Mouse (Mus musculus): ENCODE results near the gene Anxa6. TPM values are rescaled to one million over a fixed set of nuclear protein-coding genes. Genes with fewer than 3 reads are reported as not detected.

Anxa6 gene
- total RNA-seq (2012; rRNA removed) (47.0 and 49.0 TPM in 2 replicates), polyA plus RNA-seq (2012; ENCODE audit: insufficient read depth in 1 of 2, insufficient read length in 2 of 2, low read depth in 1 of 2, low replicate concordance in 2 of 2, missing spikeins in 1 of 2) (10 to 100 TPM in 1 of 2 experiments, not detected in 1; 49.4 TPM)

DNA sequence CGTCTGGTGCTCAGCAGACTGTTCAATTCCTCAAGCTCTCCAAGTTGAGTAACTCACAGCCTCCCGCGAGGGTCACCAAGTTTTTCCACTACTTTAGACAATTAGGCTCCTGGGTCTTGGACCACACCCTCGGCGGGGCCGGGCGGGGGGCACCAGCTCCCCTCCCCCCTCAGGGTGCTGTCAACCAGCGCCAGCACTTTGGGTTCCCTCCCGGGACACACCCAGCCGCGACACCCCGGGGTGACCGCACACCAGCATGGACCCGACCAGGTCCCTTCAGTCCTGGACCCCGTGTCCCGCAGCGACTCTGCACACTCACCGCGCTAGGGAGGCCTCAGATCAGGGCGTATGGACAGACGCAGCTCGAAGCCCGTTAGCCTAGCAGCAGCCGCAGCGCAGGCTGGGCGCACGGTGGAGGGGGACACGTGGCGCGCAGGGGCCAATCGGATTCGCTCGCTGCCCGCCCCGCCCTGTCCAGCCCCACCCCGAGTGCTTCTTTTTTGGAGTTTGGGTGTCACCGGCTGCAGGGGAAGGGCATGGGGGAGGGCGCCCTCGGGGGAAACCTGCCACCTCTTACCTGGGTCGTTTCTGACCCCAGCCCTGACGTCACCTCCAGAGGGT, at the start of gene Anxa6:
Gene Anxa6 (minus strand): TSS at position 406 of the 621 bp plus-strand sequence.
- Histone ChIP-seq H3K27me3 (ENCODE audit: control insufficient read depth in 1 of 2, insufficient read depth in 2 of 2, low read length in 2 of 2) (no peaks in the 10 kb centered on the region; a peak in 2 of 4 replicates), H3K27ac (ENCODE audit: control insufficient read depth, low read depth, low read length) (no peak within 1 kb of the TSS), H3K79me2 (ENCODE audit: control insufficient read depth, insufficient read depth, low read length, poor library complexity) (no peaks in the 10 kb centered on the region; the same call in 1 of the 2 replicates), H3K4me3 (ENCODE audit: control insufficient read depth in 1 of 2, insufficient read depth in 1 of 2, low read depth in 2 of 2, low read length in 2 of 2) (peak within 1 kb of the TSS; percentile 68 to 76), H3K4me1 (ENCODE audit: control insufficient read depth in 1 of 2, insufficient read depth in 2 of 2, low read length in 2 of 2) (peaks cover 8 to 18% of the 10 kb centered on the region in 2 experiments; a peak in 3 of 4 replicates), H3K36me3 (ENCODE audit: control insufficient read depth in 1 of 2, insufficient read depth in 2 of 2, low read length in 2 of 2) (peaks cover 0 to 23% of the 10 kb centered on the region in 2 experiments; a peak in 2 of 4 replicates), H3K9ac (ENCODE audit: control insufficient read depth, low read depth, low read length, poor library complexity, severe bottlenecking) (peak within 1 kb of the TSS; percentile 72), H3K9me3 (replicated peaks; ENCODE audit: insufficient read depth, low read length) (no peaks in the 10 kb centered on the region)
- DNase-seq (ENCODE audit: low read depth, low spot score): peak; percentile 93
- TF ChIP-seq HCFC1 (IDR thresholded peaks at IDR 0.05; ENCODE audit: low read depth, low read length) (peak; percentile 60), RAD21 (IDR thresholded peaks at IDR 0.05; ENCODE audit: low read depth, low read length) (no peak), SMC3 (IDR thresholded peaks at IDR 0.05; ENCODE audit: low read depth, low read length) (no peak), GATA1 (IDR thresholded peaks at IDR 0.05; ENCODE audit: low read depth, low read length) (no peak), BHLHE40 (IDR thresholded peaks at IDR 0.05; ENCODE audit: borderline replicate concordance, low read depth, low read length) (no peak), USF1 (IDR thresholded peaks at IDR 0.05; ENCODE audit: low read depth, low read length) (peak; percentile 100), ZKSCAN1 (IDR thresholded peaks at IDR 0.05; ENCODE audit: low read depth, low read length) (no peak), KAT2A (conservative IDR thresholded peaks at IDR 0.05; ENCODE audit: low read depth, low read length) (no peak), USF2 (IDR thresholded peaks at IDR 0.05; ENCODE audit: borderline replicate concordance in 1 of 2, insufficient read depth in 1 of 2, low read depth in 1 of 2, low read length in 2 of 2) (peak; percentile 79 to 97), ELF1 (IDR thresholded peaks at IDR 0.05; ENCODE audit: low read depth, low read length) (0 out of 2 replicates have a peak, but pooled peaks have one; percentile 6), JUND (IDR thresholded peaks at IDR 0.05; ENCODE audit: low read depth, low read length) (no peak), MYC (IDR thresholded peaks at IDR 0.05; ENCODE audit: low read depth, low read length) (no peak), NELFE (IDR thresholded peaks at IDR 0.05; ENCODE audit: low read depth, low read length) (peak; percentile 57), TAL1 (IDR thresholded peaks at IDR 0.05; ENCODE audit: low read length) (no peak), POLR2AphosphoS2 (IDR thresholded peaks at IDR 0.05; ENCODE audit: low read length) (no peak), UBTF (IDR thresholded peaks at IDR 0.05; ENCODE audit: borderline replicate concordance, insufficient read depth, low read depth, low read length) (0 out of 2 replicates have a peak, but pooled peaks have one; percentile 55), NRF1 (IDR thresholded peaks at IDR 0.05; ENCODE audit: insufficient read depth, low read depth, low read length, poor library complexity, severe bottlenecking) (peak; percentile 52; the same call in 1 of the 2 replicates), ZNF384 (IDR thresholded peaks at IDR 0.05; ENCODE audit: low read depth, low read length) (0 out of 2 replicates have a peak, but pooled peaks have one; percentile 32), MYB (IDR thresholded peaks at IDR 0.05; ENCODE audit: low read depth, low read length) (no peak), ETS1 (IDR thresholded peaks at IDR 0.05; ENCODE audit: low read depth, low read length) (no peak), POLR2A (IDR thresholded peaks at IDR 0.05; ENCODE audit: control insufficient read depth in 1 of 2, insufficient read depth in 1 of 2, low read depth in 1 of 2, low read length in 2 of 2, poor library complexity in 1 of 2) (peak; percentile 62 to 76), CTCF (IDR thresholded peaks at IDR 0.05 in 2 of 3, conservative IDR thresholded peaks at IDR 0.05 in 1 of 3; ENCODE audit: control insufficient read depth in 1 of 3, insufficient read depth in 1 of 3, low read depth in 2 of 3, low read length in 3 of 3, poor library complexity in 1 of 3, severe bottlenecking in 1 of 3) (no peak), MAZ (IDR thresholded peaks at IDR 0.05; ENCODE audit: low read depth, low read length) (no peak), MXI1 (IDR thresholded peaks at IDR 0.05; ENCODE audit: low read depth, low read length) (peak; percentile 71), SIN3A (IDR thresholded peaks at IDR 0.05; ENCODE audit: low read length) (peak; percentile 37; the same call in 1 of the 2 replicates), ZMIZ1 (IDR thresholded peaks at IDR 0.05; ENCODE audit: low read depth, low read length) (peak; percentile 31; the same call in 1 of the 2 replicates), RCOR1 (IDR thresholded peaks at IDR 0.05; ENCODE audit: low read depth, low read length) (no peak), EP300 (IDR thresholded peaks at IDR 0.05; ENCODE audit: low read depth in 1 of 2, low read length in 2 of 2) (peak in 1 of 2 experiments; percentile 29; a peak in 1 of 4 replicates), CHD2 (IDR thresholded peaks at IDR 0.05; ENCODE audit: low read length) (no peak), ZC3H11A (IDR thresholded peaks at IDR 0.05; ENCODE audit: low read depth, low read length) (no peak), MEF2A (IDR thresholded peaks at IDR 0.05; ENCODE audit: extremely low read depth, insufficient replicate concordance, low read depth, low read length, poor library complexity, severe bottlenecking) (no peak), GABPA (IDR thresholded peaks at IDR 0.05; ENCODE audit: low read depth, low read length) (no peak; the same call in 1 of the 2 replicates), E2F4 (IDR thresholded peaks at IDR 0.05; ENCODE audit: borderline replicate concordance, low read depth, low read length) (no peak), MAFK (IDR thresholded peaks at IDR 0.05; ENCODE audit: borderline replicate concordance, low read depth, low read length) (no peak), TCF12 (IDR thresholded peaks at IDR 0.05; ENCODE audit: low read depth, low read length) (peak; percentile 29; the same call in 1 of the 2 replicates)
